Mouse (Mus musculus) intestine, embryonic 15.5 days (tissue): ENCODE results near the gene Cerk. TPM values are rescaled to one million over a fixed set of nuclear protein-coding genes. Genes with fewer than 3 reads are reported as not detected.
"Not testable (repeated sequence)": the region's sequence is repeated elsewhere in the genome, so short reads cannot be mapped to it uniquely, and the experiment has no call there.

Experiments used
- ATAC-seq: fragments of 200-750 bp; cut with Nextera tagmentation; 2 replicates; pipeline ENCODE4 v1.8.0; 2017; ENCODE audit warnings: moderate TSS enrichment, moderate library complexity
- H3K27ac ChIP-seq: fragments of 300-500 bp; sonication (generic); 2 replicates; pipeline ENCODE4 v1.5.1; 2015; ENCODE audit warnings: mild to moderate bottlenecking, inconsistent platforms
- H3K27me3 ChIP-seq: fragments of 300-500 bp; sonication (generic); replicated peaks from 2 replicates; pipeline ENCODE4 v1.6.1; 2015; ENCODE audit warnings: inconsistent platforms
- H3K36me3 ChIP-seq: fragments of 300-500 bp; sonication (generic); 2 replicates; pipeline ENCODE4 v1.6.1; 2015; ENCODE audit warnings: inconsistent platforms
- H3K4me1 ChIP-seq: fragments of 300-500 bp; sonication (generic); replicated peaks from 2 replicates; pipeline ENCODE4 v1.6.1; 2015; ENCODE audit warnings: inconsistent platforms
- H3K4me2 ChIP-seq: fragments of 300-500 bp; sonication (generic); replicated peaks from 2 replicates; pipeline ENCODE4 v1.6.1; 2015; ENCODE audit warnings: mild to moderate bottlenecking, inconsistent platforms
- H3K4me3 ChIP-seq: fragments of 300-500 bp; sonication (generic); replicated peaks from 2 replicates; pipeline ENCODE4 v1.5.1; 2015; ENCODE audit warnings: inconsistent platforms
- H3K9ac ChIP-seq: fragments of 300-500 bp; sonication (generic); 2 replicates; pipeline ENCODE4 v1.6.1; 2015; ENCODE audit warnings: inconsistent platforms
- H3K9me3 ChIP-seq: fragments of 300-500 bp; sonication (generic); 2 replicates; pipeline ENCODE4 v1.6.1; 2016; ENCODE audit warnings: inconsistent platforms
- WGBS: fragments of 180-500 bp; shearing (Covaris S2); methylation state at CpG from one replicate; pipeline ENCODE4 v1.1.7; 2015; 5-methylcytosine and 5-hydroxymethylcytosine counted together
- polyA plus RNA-seq: library from polyadenylated mRNA; unstranded; fragments of >200 nt; fragmentation: Nextera tagmentation; extraction: Ambion mirVana; gene quantifications from 2 replicates; pipeline ENCODE4 v1.2.1, GENCODE M21; 2015

The Cerk gene
- polyA plus RNA-seq, 1 experiment from 2014 or later, result 8.4 TPM

GRCm38 (mm10) chr15:86096604-86097020 is 89.3 kb downstream of the Cerk start:
- H3K9ac ChIP-seq, result not testable (repeated sequence)

DNA sequence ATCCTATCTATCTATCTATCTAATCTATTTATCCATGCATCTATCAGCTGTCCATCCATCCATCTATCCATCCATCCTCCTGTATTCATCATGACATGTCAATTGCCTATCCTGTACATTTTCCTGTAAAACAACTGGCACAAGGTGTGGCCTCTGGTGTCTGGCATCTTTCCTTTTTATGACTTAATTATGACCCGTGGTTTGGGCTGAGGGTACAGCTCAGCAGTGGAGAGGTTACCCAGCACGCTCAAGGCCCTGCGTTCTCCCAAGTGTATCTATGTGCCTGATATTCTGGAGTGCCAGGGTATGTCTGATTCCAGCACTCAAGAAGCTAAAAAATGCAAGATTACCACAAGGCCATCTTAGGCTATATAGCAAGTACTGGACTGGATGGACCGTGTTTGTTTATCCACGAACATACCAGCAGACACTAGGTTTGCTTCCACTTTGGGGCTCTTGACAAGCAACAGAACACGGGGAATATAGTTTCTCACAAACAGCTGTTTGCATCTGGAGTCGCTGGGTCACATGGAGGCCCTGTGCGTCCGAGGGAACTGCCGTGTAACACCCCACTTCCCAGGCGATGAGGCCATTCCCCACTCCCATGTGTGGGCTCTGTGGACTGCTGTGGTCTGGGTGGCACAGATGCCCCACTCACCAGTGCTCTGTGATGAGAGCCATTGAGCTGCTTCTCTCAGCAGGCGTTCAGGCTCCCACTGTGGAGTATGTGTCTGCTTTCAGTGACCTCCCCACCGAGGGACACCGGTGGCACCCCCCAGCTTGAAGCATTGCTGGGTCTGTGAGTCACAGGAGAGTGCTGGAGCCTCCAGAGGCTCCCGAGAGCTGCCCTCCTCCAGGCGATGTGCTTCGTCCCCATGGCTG is 90.0 kb downstream of the Cerk start:
- WGBS, result 60% methylated on average over 17 of the region's 17 CpGs
- ATAC-seq, result peak; percentile 16; the same call in 1 of the 2 replicates

More at GRCm38 (mm10) chr15:86096604-86097020, 89.3 kb downstream of the Cerk start:
- Histone ChIP-seq H3K27ac (peak overlapping the region; percentile 85), H3K4me1 (peaks cover 20% of the 10 kb centered on the region)
- WGBS, result 87% methylated on average over 5 of the region's 5 CpGs
- not testable (repeated sequence) for ATAC-seq, H3K9me3 ChIP-seq, H3K27me3 ChIP-seq, H3K4me3 ChIP-seq, H3K36me3 ChIP-seq, H3K4me2 ChIP-seq

GRCm38 (mm10) chr15:86094324-86095121 is 91.4 kb downstream of the Cerk start:
- Histone ChIP-seq H3K36me3 (no peaks in the 10 kb centered on the region), H3K4me3 (no peak overlapping the region), H3K27me3 (no peaks in the 10 kb centered on the region), H3K4me2 (no peak overlapping the region), H3K9ac (no peak overlapping the region), H3K27ac (no peak overlapping the region), H3K4me1 (peaks cover 40% of the 10 kb centered on the region), H3K9me3 (no peaks in the 10 kb centered on the region)
- ATAC-seq, result no peak
- 72% methylated on average over 10 of the region's 10 CpGs for WGBS

More for the DNA sequence above, 90.0 kb downstream of the Cerk start:
- Histone ChIP-seq H3K36me3 (no peaks in the 10 kb centered on the region), H3K4me2 (no peak overlapping the region), H3K9ac (no peak overlapping the region), H3K4me1 (peaks cover 26% of the 10 kb centered on the region), H3K9me3 (no peaks in the 10 kb centered on the region), H3K4me3 (no peak overlapping the region), H3K27ac (peak overlapping the region; percentile 85), H3K27me3 (no peaks in the 10 kb centered on the region)

GRCm38 (mm10) chr15:86093236-86093635 is 92.7 kb downstream of the Cerk start:
- Histone ChIP-seq H3K4me1 (peaks cover 46% of the 10 kb centered on the region), H3K36me3 (no peaks in the 10 kb centered on the region), H3K27ac (0 out of 2 replicates have a peak overlapping the region, but pooled peaks have one; percentile 20), H3K27me3 (no peaks in the 10 kb centered on the region), H3K4me2 (no peak overlapping the region), H3K9ac (no peak overlapping the region), H3K4me3 (no peak overlapping the region), H3K9me3 (no peaks in the 10 kb centered on the region)
- WGBS, result 72% methylated on average over 1 of the region's 1 CpGs
- no peak for ATAC-seq

- Histone ChIP-seq H3K4me1 (peaks cover 54% of the 10 kb centered on the region), H3K9ac (no peak overlapping the region), H3K4me2 (peak overlapping the region; percentile 36), H3K9me3 (no peaks in the 10 kb centered on the region), H3K27me3 (no peaks in the 10 kb centered on the region), H3K4me3 (no peak overlapping the region), H3K27ac (peak overlapping the region; percentile 69), H3K36me3 (no peaks in the 10 kb centered on the region)
- 71% methylated on average over 12 of the region's 12 CpGs for WGBS
- ATAC-seq, result peak; percentile 78
These were observed 93.8 kb downstream of the Cerk start for GRCm38 (mm10) chr15:86091998-86092670.

DNA sequence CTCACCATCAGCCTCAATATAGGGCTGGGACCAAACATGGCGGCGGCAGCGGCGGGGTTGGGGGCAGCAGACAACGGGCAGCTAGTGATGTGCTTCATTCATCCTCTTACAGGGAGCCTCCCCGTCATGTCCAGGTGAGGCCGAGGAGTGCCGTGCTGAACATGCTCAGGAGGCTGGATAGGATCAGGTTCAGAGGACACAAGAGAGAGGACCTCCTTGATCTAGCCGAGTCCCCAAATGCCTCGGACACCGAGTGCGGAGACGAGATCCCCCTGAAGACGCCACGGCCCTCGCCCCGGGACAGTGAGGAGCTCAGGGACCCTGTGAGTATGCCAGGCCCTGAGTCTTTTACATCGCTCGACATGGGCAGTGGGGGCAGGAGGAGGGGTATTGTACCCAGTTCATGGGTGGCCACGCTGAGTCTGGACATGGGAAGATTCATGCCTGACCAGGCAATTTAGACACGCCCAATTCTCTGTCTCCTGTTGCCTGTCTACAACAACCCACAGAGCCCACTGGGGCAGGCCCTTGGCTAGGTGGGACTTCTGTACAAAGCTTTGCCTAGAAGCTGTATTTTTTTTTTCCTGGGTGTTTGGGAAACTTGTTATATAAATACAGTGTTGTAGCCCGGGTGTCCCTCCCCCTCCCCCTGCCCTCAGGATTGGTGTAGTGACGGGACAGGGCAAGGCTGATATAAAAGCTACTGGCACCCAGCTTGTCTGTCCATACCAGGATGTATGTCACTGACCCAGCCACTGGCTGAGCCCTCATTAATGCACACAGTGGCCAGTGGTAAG is 94.5 kb downstream of the Cerk start:
- H3K4me3 ChIP-seq, result no peak overlapping the region
- 92% methylated on average over 23 of the region's 23 CpGs for WGBS
- ATAC-seq, result no peak
- peak overlapping the region; percentile 36 for H3K4me2 ChIP-seq
- H3K36me3 ChIP-seq, result no peaks in the 10 kb centered on the region
- H3K9ac ChIP-seq, result no peak overlapping the region
- H3K4me1 ChIP-seq, result peaks cover 59% of the 10 kb centered on the region
- H3K27ac ChIP-seq, result peak overlapping the region; percentile 69
- H3K9me3 ChIP-seq, result no peaks in the 10 kb centered on the region
- H3K27me3 ChIP-seq, result no peaks in the 10 kb centered on the region

- Histone ChIP-seq H3K4me3 (no peak overlapping the region), H3K36me3 (no peaks in the 10 kb centered on the region), H3K9me3 (no peaks in the 10 kb centered on the region), H3K27me3 (no peaks in the 10 kb centered on the region), H3K9ac (no peak overlapping the region), H3K4me2 (no peak overlapping the region), H3K4me1 (peaks cover 64% of the 10 kb centered on the region), H3K27ac (peak overlapping the region; percentile 69)
- no peak for ATAC-seq
- 92% methylated on average over 8 of the region's 8 CpGs for WGBS
These were observed 95.4 kb downstream of the Cerk start for GRCm38 (mm10) chr15:86090578-86090977.

GRCm38 (mm10) chr15:86089991-86090529 is 95.9 kb downstream of the Cerk start:
- H3K9me3 ChIP-seq, result no peaks in the 10 kb centered on the region
- H3K36me3 ChIP-seq, result no peaks in the 10 kb centered on the region
- peak; percentile 28 for ATAC-seq
- H3K27ac ChIP-seq, result peak overlapping the region; percentile 69
- H3K4me3 ChIP-seq, result no peak overlapping the region
- H3K4me1 ChIP-seq, result peaks cover 69% of the 10 kb centered on the region
- H3K27me3 ChIP-seq, result no peaks in the 10 kb centered on the region
- no peak overlapping the region for H3K4me2 ChIP-seq
- no peak overlapping the region for H3K9ac ChIP-seq
- WGBS, result 26% methylated on average over 11 of the region's 11 CpGs

Other genes with a start within 250 kb of the Cerk start
- 1.1 TPM in 2 replicates for gene Celsr1, start 152.4 kb downstream of the Cerk start, polyA plus RNA-seq
- gene Gramd4, start 128.4 kb downstream of the Cerk start, polyA plus RNA-seq, result 12.4 and 13.6 TPM in 2 replicates
- 10.0 and 10.9 TPM in 2 replicates for gene Tbc1d22a, start 28.3 kb upstream of the Cerk start, polyA plus RNA-seq